Mouse (Mus musculus) forebrain, embryonic 12.5 days (tissue): ENCODE data around the gene Gm15319. TPM values are rescaled to one million over a fixed set of nuclear protein-coding genes. Genes with fewer than 3 reads are reported as not detected.
A peak's percentile ranks its signal among the peaks of the same experiment; 100 is the strongest.
"Not testable (repeated sequence)": the region's sequence is repeated elsewhere in the genome, so short reads cannot be mapped to it uniquely, and the experiment has no call there.

Experiments used
- ATAC-seq: fragments of 200-750 bp; cut with Nextera tagmentation; 2 replicates; pipeline ENCODE4 v1.8.0; 2017; ENCODE audit warnings: moderate TSS enrichment; ENCODE audit not compliant: low FRiP score
- H3K27ac ChIP-seq: fragments of 300-500 bp; sonication (generic); 2 replicates; pipeline ENCODE4 v1.5.1; 2016; ENCODE audit warnings: mild to moderate bottlenecking
- H3K27me3 ChIP-seq: fragments of 300-500 bp; sonication (generic); 2 replicates; pipeline ENCODE4 v1.6.1; 2016; ENCODE audit warnings: mild to moderate bottlenecking
- H3K36me3 ChIP-seq: fragments of 300-500 bp; sonication (generic); replicated peaks from 2 replicates; pipeline ENCODE4 v1.6.1; 2016; ENCODE audit warnings: mild to moderate bottlenecking
- H3K4me1 ChIP-seq: fragments of 300-500 bp; sonication (generic); 2 replicates; pipeline ENCODE4 v1.6.1; 2016
- H3K4me2 ChIP-seq: fragments of 300-500 bp; sonication (generic); 2 replicates; pipeline ENCODE4 v1.6.1; 2016; ENCODE audit warnings: mild to moderate bottlenecking, moderate library complexity
- H3K4me3 ChIP-seq: fragments of 300-500 bp; sonication (generic); replicated peaks from 2 replicates; pipeline ENCODE4 v1.5.1; 2016; ENCODE audit warnings: mild to moderate bottlenecking
- H3K9ac ChIP-seq: fragments of 300-500 bp; sonication (generic); 2 replicates; pipeline ENCODE4 v1.6.1; 2016; ENCODE audit warnings: mild to moderate bottlenecking
- H3K9me3 ChIP-seq: fragments of 300-500 bp; sonication (generic); 2 replicates; pipeline ENCODE4 v1.6.1; 2016
- WGBS: fragments of 180-500 bp; shearing (Covaris S2); methylation state at CpG from one replicate; pipeline ENCODE4 v1.1.7; 2016; 5-methylcytosine and 5-hydroxymethylcytosine counted together
- polyA plus RNA-seq: library from polyadenylated mRNA; unstranded; fragments of >200 nt; fragmentation: Nextera tagmentation; extraction: Ambion mirVana; gene quantifications from 2 replicates; pipeline ENCODE4 v1.2.1, GENCODE M21; 2016

Gm15319 gene
- polyA plus RNA-seq, 1 experiment from 2014 or later: not detected

DNA sequence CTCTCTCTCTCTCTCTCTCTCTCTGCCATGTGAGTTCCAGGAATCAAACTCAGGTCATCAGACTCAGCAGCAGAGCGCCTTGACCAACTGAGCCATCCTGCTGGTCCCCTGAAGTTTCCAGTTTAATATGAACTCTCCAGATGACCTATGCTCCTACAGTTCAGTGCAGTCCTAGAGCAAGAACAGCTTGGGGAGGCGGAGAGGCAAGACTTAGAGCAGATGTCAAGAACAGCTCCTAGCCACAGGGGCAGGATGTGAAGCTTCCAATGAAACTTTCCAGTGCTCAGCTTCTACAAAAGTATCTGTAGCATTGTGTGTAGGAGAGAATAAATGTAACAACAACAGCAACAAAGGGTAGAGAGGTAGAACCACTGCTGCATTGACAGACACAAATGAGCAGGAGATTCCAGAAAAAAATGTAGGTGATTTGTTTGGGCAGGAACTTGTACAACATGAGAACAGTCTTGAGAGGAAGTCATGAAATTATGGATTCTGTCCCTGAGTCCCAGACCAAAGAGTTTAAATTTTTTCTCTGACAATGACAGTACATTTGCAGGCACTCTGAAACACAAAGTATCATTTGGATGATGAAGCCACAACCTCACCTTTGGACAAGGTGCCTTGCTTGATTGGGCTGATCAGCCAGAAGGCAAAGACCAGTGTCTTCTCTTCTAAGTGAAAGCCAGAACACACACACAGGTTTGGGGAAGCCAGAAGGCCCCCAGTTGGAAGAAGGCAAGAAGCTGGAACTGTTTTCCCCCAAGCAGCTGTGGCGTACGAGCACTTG lies 16.8 kb upstream of the Gm15319 start:
- ATAC-seq, H3K27me3 ChIP-seq, H3K9ac ChIP-seq, H3K4me2 ChIP-seq, H3K9me3 ChIP-seq, H3K4me1 ChIP-seq, H3K27ac ChIP-seq, H3K4me3 ChIP-seq, H3K36me3 ChIP-seq: not testable (repeated sequence)
- WGBS: no CpG with 5 or more reads among the region's 4 CpGs

DNA sequence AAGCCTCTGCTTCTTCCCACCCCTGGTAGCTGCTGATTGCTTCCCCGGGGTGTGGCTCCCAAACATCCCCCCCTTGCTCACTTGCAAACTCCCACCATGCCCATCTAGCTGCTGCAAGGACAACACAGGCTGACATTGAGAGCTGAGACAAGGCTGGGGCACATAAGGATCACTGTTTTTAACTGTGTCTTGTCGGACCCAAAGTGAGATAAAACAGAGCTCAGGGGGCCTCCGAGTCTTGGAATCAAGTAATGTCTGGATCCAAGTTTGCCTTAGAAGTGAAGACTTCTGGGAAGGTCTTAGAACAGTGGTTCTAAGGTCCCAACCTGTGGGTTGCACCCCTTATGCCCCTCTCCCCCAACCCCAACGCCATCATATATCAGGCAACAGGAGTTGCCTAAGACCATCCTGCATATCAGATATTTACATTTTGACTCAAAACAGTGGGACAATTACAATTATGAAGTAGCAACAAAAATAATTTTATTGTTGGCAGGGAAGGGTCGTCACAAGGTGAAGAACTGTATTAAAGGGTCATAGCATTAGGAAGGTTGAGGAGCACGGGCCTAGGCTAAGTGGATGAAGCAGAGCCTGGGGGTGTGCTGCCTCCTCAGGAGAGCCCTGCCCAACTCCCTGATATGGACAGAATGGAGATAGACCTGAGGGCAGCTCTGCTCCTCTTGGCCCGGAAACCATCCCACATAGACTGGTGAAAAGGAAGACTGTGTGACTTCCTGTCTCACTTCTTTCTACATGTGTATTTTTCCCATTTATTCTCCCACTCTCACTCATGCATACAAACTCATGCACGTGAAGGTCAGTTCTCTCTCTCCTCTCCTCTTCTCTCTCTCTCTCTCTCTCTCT lies 16.0 kb upstream of the Gm15319 start:
- not testable (repeated sequence) for H3K9ac ChIP-seq, H3K9me3 ChIP-seq, H3K27ac ChIP-seq, H3K27me3 ChIP-seq, H3K4me1 ChIP-seq, H3K4me3 ChIP-seq, H3K4me2 ChIP-seq, H3K36me3 ChIP-seq
- peak; percentile 73 for ATAC-seq
- 82% methylated on average over 4 of the region's 8 CpGs for WGBS

DNA sequence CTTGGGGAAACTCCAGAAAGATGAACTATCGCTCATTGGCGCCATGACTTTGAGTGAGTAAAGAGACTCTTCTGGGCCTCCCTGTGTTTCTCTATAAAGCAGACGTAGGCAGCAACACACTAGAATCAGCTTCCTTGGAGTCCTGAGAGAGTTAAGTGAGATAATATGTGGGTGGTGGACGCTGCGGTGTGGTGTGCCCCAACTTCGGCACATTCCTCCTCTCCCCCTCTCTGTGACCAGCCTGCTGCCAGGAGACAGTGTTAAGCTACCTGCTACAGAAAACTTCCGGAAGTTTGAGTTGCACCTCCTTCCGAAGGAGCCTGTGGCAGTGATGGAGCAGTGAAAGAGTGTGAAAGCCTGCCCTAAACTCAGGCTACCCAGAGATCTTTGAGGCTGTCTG lies 15.3 kb upstream of the Gm15319 start:
- not testable (repeated sequence) for H3K27ac ChIP-seq, H3K9me3 ChIP-seq, H3K27me3 ChIP-seq, H3K9ac ChIP-seq, H3K4me2 ChIP-seq, H3K4me3 ChIP-seq, H3K36me3 ChIP-seq, ATAC-seq, H3K4me1 ChIP-seq
- WGBS: 81% methylated on average over 6 of the region's 8 CpGs

DNA sequence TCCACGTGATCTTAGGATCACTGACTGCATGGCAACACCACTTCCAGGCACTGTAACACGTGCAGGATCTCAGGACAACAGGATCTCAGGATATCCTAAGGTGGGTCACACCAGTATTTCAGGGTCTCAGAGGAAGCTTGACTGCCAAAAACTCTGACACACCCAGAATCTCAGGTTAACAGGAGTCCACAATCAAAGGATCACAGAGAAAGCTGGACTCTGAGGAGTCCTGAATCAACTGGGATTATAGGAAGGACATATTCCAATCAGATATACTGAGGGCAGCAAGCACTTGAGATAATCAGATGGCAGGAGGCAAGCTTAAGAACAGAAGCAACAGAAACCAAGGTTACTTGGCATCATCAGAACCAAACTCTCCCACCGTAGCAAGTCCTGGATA lies 12.7 kb upstream of the Gm15319 start:
- no CpG with 5 or more reads among the region's 3 CpGs for WGBS
- not testable (repeated sequence) for H3K4me3 ChIP-seq, H3K27ac ChIP-seq, H3K36me3 ChIP-seq, ATAC-seq, H3K27me3 ChIP-seq, H3K4me1 ChIP-seq, H3K9me3 ChIP-seq, H3K4me2 ChIP-seq, H3K9ac ChIP-seq

DNA sequence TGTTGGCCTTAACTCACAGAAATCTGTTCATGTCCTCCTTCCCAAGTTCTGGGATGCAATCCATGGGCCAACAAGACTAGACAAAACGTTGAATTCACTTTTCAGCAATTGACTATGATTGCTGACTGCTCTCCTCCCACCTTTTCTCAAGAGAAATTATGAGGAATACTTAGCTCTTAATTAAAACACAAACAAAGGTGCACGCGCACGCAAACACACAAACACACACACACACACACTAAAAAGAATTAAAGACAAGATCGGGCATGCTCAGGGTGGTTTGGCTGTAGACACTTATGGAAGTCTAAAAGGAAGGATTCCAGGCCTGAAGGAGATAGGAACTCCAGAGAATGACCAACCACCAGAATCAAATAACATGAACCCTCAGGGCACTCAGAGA lies 6.6 kb downstream of the Gm15319 start:
- not testable (repeated sequence) for H3K4me2 ChIP-seq, H3K27ac ChIP-seq, H3K36me3 ChIP-seq, H3K9ac ChIP-seq, H3K4me1 ChIP-seq, ATAC-seq, H3K27me3 ChIP-seq, H3K9me3 ChIP-seq, H3K4me3 ChIP-seq
- WGBS: 81% methylated on average over 5 of the region's 5 CpGs

DNA sequence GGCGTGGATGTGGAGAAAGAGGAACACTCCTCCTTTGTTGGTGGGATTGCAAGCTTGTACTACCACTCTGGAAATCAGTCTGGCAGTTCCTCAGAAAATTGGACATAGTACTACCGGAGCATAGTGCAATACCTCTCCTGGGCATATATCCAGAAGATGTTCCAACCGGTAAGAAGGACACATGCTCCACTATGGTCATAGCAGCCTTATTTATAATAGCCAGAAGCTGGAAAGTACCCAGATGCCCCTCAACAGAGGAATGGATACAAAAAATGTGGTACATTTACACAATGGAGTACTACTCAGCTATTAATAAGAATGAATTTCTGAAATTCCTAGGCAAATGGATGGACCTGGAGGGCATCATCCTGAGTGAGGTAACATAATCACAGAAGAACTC lies 9.4 kb downstream of the Gm15319 start:
- not testable (repeated sequence) for H3K27me3 ChIP-seq, H3K36me3 ChIP-seq, H3K4me3 ChIP-seq, H3K9me3 ChIP-seq, H3K4me1 ChIP-seq, H3K27ac ChIP-seq, H3K9ac ChIP-seq, ATAC-seq, H3K4me2 ChIP-seq
- 98% methylated on average over 2 of the region's 3 CpGs for WGBS

DNA sequence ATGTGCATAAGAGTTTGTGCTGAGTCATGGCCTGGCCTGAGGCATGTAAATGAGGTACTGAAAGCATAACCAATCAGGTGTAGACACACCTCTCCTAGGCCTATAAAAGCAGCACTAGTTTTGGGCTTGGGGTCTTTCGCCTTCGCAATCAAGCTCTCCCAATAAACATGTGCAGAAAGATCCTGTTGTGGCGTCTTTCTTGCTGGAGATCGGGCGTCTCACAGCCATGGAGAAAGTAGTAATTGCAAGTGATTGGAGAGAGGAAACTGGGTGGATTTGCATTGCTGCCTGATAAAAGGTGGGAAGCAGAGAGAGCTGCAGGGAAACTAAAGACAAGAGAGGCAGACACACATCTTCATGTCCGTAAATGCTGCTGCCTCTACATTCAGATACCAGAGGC lies 60.3 kb downstream of the Gm15319 start:
- not testable (repeated sequence) for H3K9me3 ChIP-seq, H3K27me3 ChIP-seq, H3K4me2 ChIP-seq, H3K36me3 ChIP-seq, ATAC-seq, H3K27ac ChIP-seq, H3K4me3 ChIP-seq, H3K9ac ChIP-seq, H3K4me1 ChIP-seq
- 91% methylated on average over 5 of the region's 6 CpGs for WGBS

DNA sequence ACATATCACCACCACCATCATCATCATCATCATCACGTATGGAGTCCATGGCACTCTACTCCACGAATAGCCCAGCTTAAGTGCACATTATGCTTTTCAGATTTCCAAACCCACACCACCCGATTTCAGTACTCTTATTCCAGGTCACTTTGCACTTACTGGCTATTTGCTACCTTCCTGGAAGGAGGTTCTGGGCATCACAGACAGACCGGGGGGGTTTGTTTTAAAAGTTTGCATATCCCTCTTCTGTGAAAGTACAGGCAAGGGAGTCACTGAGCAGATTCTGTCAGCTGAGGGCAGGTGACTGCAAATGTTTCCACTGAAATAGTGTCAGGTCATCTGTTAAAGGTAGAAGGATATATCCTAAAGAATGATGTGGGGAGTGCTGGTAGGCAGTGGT lies 63.0 kb downstream of the Gm15319 start:
- H3K4me3 ChIP-seq, H3K4me2 ChIP-seq, H3K27ac ChIP-seq, ATAC-seq, H3K9me3 ChIP-seq, H3K4me1 ChIP-seq, H3K36me3 ChIP-seq, H3K27me3 ChIP-seq, H3K9ac ChIP-seq: not testable (repeated sequence)
- WGBS: 81% methylated on average over 4 of the region's 4 CpGs

DNA sequence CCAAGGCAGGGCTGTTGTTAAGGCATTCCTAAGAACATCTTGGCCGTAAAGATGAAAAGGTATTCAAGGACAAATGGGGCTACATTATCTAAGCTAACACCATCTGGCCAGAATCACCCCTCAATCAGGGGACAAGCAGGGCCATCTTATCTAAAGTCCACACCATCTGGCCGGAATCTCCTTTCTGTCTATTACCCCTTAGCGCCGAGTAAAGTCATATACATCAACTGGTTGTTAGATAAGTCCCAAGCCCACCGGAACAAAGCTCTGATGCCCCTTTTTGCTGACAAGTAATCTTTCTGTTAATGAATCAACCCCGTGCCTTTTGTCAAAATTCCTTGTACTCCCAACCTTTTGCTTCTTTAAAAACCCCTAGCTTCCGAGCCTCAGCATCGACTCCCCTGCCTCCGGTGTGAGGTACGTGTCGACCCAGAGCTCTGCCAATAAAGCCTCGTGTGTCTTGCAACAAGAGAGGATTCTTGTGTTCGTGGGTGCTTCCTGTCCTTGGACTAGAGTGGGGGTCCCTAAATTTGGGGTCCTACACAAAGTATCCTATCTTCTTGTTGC lies 65.0 kb downstream of the Gm15319 start:
- H3K27me3 ChIP-seq, H3K9me3 ChIP-seq, H3K4me1 ChIP-seq, H3K4me2 ChIP-seq, H3K36me3 ChIP-seq, H3K4me3 ChIP-seq, ATAC-seq, H3K27ac ChIP-seq, H3K9ac ChIP-seq: not testable (repeated sequence)
- 84% methylated on average over 13 of the region's 13 CpGs for WGBS

DNA sequence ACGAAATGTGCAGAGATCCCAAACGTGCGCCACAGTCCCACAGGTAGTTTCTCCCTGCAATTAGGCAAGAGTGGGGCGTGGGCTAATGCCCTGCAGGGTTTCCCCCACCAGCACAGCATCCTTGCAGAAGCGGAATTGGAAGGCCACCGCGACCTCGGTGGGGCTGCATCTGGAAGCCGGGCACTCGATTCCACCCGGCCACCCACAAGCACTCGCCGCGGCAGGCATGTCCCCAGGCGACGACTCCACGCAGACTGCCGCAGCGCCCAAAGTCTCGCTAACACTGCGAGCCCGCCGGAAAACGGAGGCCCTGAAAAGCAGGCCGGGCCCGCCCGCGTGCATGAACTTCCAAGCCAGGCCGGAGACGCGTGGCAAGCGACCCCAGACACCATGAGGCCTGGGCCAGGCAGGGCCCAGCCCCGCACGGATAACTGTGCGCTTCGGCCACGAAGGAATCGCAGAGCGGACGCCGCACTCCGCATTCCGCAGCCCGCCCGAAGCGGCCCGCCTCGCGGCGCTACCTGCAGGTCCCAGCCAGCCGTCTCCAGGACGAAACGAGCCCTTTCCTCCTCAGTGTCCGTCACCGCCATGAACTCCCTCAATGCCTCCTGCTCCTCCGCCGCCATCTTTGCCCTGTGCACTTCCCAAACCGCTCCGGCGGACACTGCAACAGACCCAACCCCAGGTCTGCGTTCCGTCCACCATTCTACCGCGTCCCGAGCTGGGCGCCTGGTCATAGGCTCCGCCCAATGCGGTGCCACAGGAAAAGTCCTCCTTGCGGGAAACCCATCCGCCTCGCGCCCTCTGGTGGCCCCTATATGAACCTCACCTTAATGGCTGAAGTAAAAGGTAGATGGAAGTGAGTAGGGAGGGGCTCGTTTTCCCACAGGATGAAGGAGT lies 66.0 kb downstream of the Gm15319 start:
- not testable (repeated sequence) for H3K27me3 ChIP-seq, H3K36me3 ChIP-seq, H3K9me3 ChIP-seq, H3K4me1 ChIP-seq
- Histone ChIP-seq H3K4me2 (peak overlapping the region; percentile 56), H3K9ac (peak overlapping the region; percentile 78), H3K27ac (peak overlapping the region; percentile 65; the same call in 1 of the 2 replicates), H3K4me3 (peak overlapping the region; percentile 54)
- peak; percentile 97 for ATAC-seq
- 19% methylated on average over 72 of the region's 73 CpGs for WGBS

DNA sequence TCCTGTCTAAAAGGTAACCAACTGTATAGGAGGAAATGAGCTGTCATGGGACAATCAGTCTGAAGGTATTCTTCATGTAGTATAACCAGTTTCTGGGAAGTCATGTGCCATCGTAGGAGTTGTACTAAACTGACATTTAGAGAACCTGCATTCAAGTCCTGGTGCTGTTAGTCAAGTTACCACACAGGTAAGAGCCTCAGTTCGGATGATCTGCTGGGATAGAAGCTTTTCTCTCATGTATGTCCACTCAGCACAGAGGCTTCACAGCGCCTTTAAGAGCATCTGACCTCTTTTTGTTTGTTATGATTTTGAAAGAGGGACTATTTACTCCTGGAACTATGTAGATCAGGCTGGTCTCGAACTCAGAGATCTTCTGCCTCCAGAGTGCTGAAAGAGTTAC lies 67.1 kb downstream of the Gm15319 start:
- not testable (repeated sequence) for H3K9me3 ChIP-seq, H3K36me3 ChIP-seq, H3K9ac ChIP-seq, H3K4me3 ChIP-seq, H3K27me3 ChIP-seq, H3K4me1 ChIP-seq, H3K4me2 ChIP-seq, ATAC-seq, H3K27ac ChIP-seq
- 85% methylated on average over 3 of the region's 4 CpGs for WGBS

DNA sequence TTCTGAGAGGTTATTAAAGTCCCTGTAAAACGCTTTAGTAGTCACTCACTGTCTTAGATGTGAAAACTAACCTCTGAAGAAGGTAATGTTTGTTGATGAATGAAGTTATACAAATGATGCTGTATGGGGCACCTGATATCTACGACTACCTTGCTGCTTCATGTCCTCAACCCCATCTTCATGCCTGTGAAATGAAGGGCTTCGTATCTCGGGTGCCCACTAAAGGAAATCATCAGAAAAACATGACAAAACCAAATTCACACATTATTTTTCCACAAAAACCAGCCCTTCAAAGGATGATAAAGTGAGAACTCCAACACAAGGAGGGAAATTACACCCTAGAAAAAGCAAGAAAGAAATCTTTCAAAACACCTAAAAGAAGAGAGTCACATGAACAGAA lies 68.2 kb downstream of the Gm15319 start:
- H3K4me2 ChIP-seq, H3K36me3 ChIP-seq, H3K9ac ChIP-seq, ATAC-seq, H3K27ac ChIP-seq, H3K4me1 ChIP-seq, H3K9me3 ChIP-seq, H3K27me3 ChIP-seq, H3K4me3 ChIP-seq: not testable (repeated sequence)
- 89% methylated on average over 4 of the region's 4 CpGs for WGBS
